Mouse (Mus musculus): ENCODE measurements around the gene Siae. TPM values are rescaled to one million over a fixed set of nuclear protein-coding genes. Genes with fewer than 3 reads are reported as not detected.

Siae gene
- polyA plus RNA-seq, 1 experiment from 2014 or later, result 26.7 TPM

GRCm38 (mm10) chr9:37540226-37540625 lies 15.3 kb upstream of the Siae start:
- TF ChIP-seq CTCF (IDR thresholded peaks at IDR 0.05), result no peak
- ATAC-seq (no peak), DNase-seq (ENCODE audit: low read depth, low spot score) (no peak)
- in situ Hi-C loops (cut with MboI; ENCODE audit: low pct_unique_long_range_greater_than_20kb), result loop anchor here (5.0 kb wide), 1 partner anchor 77 kb away; no protein-coding TSS in a partner anchor
- ChIA-PET CTCF (interaction anchor here (0.8 kb wide), 1 partner anchor 78 kb away, joined by 3 read pairs; no protein-coding TSS in a partner anchor), POLR2A (no interaction called here)
- H3K27me3 ChIP-seq, result no peaks in the 10 kb centered on the region

DNA sequence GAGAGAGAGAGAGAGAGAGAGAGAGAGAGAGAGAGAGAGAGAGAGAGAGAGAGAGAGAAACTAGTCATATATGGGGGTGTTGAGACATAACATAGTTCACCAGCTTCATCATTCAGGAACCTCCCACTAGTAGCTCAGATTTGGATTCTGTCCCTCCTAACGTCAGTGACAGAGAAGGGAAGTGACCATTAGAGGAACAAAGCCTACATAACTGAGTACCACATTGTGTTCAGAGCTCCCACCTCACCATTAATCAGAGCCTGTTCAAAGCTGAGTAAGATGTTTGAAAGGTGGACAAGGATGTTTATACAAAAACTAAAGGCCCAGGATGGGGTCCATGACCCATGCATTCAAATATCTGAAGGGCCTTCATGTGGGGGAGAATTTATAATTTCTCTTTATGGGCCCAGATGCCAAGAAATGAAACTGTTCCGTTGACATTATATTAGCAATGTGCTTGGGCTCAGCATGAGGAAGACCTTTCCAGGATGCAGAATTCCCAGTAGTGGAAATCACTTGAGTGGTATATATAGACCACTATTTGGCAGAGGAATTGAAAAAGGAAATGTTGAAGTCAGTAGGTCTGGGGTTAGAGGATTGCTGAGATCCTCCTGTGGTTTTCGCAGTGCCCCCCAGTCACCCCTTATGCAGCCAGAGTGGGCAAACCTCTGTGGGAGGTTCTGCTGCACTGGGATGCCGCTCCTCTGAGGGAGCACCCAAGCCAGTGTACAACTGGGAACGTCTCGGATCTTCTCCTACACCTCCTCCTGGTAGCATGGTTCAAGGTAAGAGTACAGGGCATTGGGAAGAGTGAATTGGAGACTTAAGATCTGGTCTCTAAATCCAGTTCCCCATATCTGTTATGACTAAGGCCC lies 14.6 kb upstream of the Siae start:
- ATAC-seq, result no peak
- ChIA-PET POLR2A (no interaction called here), CTCF (interaction anchor here (0.8 to 1.4 kb wide), 2 partner anchors 78 kb away, joined by 3 to 5 read pairs; no protein-coding TSS in a partner anchor)
- H3K27me3 ChIP-seq, result no peaks in the 10 kb centered on the region
- in situ Hi-C loops (cut with MboI; ENCODE audit: low pct_unique_long_range_greater_than_20kb), result loop anchor here (5.0 kb wide), 1 partner anchor 76 kb away; no protein-coding TSS in a partner anchor
- DNase-seq (ENCODE audit: low read depth, low spot score), result no peak
- TF ChIP-seq CTCF (IDR thresholded peaks at IDR 0.05), result no peak

- in situ Hi-C loops (cut with MboI; ENCODE audit: low pct_unique_long_range_greater_than_20kb), result loop anchor here (5.0 kb wide), 1 partner anchor 75 kb away; no protein-coding TSS in a partner anchor
- no peak for DNase-seq (ENCODE audit: low read depth, low spot score)
- TF ChIP-seq CTCF (IDR thresholded peaks at IDR 0.05), result no peak
- POLR2A ChIA-PET, result interaction anchor here (0.8 kb wide), 1 partner anchor 73 kb away, joined by 3 read pairs; no protein-coding TSS in a partner anchor
- no peaks in the 10 kb centered on the region for H3K27me3 ChIP-seq
- CTCF ChIA-PET, result interaction anchor here (1.3 to 3.6 kb wide), 3 partner anchors 13 to 79 kb away, joined by 3 to 34 read pairs (median 5); no protein-coding TSS in a partner anchor
- ATAC-seq, result no peak
Measured at GRCm38 (mm10) chr9:37541851-37542642, 13.5 kb upstream of the Siae start.

GRCm38 (mm10) chr9:37543869-37544440 lies 11.5 kb upstream of the Siae start:
- CTCF ChIA-PET, result interaction anchor here (0.7 to 3.6 kb wide), 12 partner anchors 9 to 114 kb away, joined by 3 to 34 read pairs (median 6); partner anchors contain the start of gene Spa17
- peak; percentile 32 for ATAC-seq
- in situ Hi-C loops (cut with MboI; ENCODE audit: low pct_unique_long_range_greater_than_20kb), result loop anchor here (5.0 kb wide), 1 partner anchor 73 kb away; no protein-coding TSS in a partner anchor
- TF ChIP-seq CTCF (IDR thresholded peaks at IDR 0.05), result no peak
- no peak for DNase-seq (ENCODE audit: low read depth, low spot score)
- POLR2A ChIA-PET, result no interaction called here
- H3K27me3 ChIP-seq, result no peaks in the 10 kb centered on the region

DNA sequence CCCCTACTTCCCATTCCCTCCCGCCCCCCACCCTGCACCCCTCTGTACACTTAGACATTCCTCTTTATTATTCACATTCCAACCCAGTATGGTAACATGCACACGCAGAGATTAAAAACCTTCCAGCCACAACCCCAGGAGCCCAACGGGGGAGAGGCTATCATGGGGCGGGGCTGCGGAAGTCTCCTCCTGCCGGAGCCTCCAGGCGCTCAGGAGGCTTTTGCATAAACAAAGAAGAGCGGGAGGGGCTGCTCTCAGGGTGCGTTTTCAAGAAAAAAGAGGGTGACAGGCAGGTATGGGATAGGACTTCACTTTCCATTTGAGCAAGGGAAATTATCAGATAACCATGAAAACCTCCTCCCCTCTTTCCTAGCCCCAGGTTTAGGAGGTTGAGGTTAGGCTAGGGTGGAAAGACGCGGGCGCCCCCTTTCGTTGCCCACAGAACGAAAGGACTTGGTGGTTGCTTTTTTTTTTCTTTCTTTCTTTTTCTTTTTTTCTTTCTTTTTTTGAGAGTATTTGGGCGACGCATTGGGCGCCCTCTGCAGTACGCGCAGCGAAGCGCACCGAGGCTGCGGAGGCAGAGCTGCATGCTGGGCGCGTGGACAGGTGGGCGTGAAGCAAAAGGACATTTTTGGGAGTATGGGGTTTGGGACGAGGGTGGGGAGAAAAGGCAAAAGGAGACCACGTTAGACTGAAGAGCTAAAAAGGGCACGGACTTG lies 10.9 kb upstream of the Siae start:
- DNase-seq (ENCODE audit: low read depth, low spot score) (no peak), ATAC-seq (peak; percentile 86)
- in situ Hi-C loops (cut with MboI; ENCODE audit: low pct_unique_long_range_greater_than_20kb), result loop anchor here (5.0 kb wide), 1 partner anchor 73 kb away; no protein-coding TSS in a partner anchor
- peak; percentile 99 for TF ChIP-seq CTCF (IDR thresholded peaks at IDR 0.05)
- ChIA-PET CTCF (interaction anchor here (0.7 to 3.6 kb wide), 20 partner anchors 8 to 118 kb away, joined by 3 to 34 read pairs (median 4); partner anchors contain the start of genes Msantd2 and Spa17), POLR2A (interaction anchor here (0.6 to 0.7 kb wide), 3 partner anchors 61 to 113 kb away, joined by 3 read pairs; no protein-coding TSS in a partner anchor)
- H3K27me3 ChIP-seq, result no peaks in the 10 kb centered on the region

GRCm38 (mm10) chr9:37545166-37545610 lies 10.3 kb upstream of the Siae start:
- in situ Hi-C loops (cut with MboI; ENCODE audit: low pct_unique_long_range_greater_than_20kb), result no loop called here
- TF ChIP-seq CTCF (IDR thresholded peaks at IDR 0.05), result no peak
- CTCF ChIA-PET, result interaction anchor here (0.7 to 3.6 kb wide), 19 partner anchors 9 to 118 kb away, joined by 3 to 34 read pairs (median 4); partner anchors contain the start of genes Msantd2 and Spa17
- POLR2A ChIA-PET, result interaction anchor here (0.6 to 0.7 kb wide), 3 partner anchors 62 to 114 kb away, joined by 3 read pairs; no protein-coding TSS in a partner anchor
- H3K27me3 ChIP-seq, result no peaks in the 10 kb centered on the region
- no peak for ATAC-seq
- no peak for DNase-seq (ENCODE audit: low read depth, low spot score)

- ChIA-PET CTCF (interaction anchor here (1.1 to 3.6 kb wide), 11 partner anchors 9 to 119 kb away, joined by 3 to 34 read pairs (median 3); partner anchors contain the start of gene Msantd2), POLR2A (no interaction called here)
- no peak for TF ChIP-seq CTCF (IDR thresholded peaks at IDR 0.05)
- DNase-seq (ENCODE audit: low read depth, low spot score) (no peak), ATAC-seq (no peak)
- in situ Hi-C loops (cut with MboI; ENCODE audit: low pct_unique_long_range_greater_than_20kb), result no loop called here
- H3K27me3 ChIP-seq, result no peaks in the 10 kb centered on the region
Measured at GRCm38 (mm10) chr9:37545847-37546452, 9.5 kb upstream of the Siae start.

DNA sequence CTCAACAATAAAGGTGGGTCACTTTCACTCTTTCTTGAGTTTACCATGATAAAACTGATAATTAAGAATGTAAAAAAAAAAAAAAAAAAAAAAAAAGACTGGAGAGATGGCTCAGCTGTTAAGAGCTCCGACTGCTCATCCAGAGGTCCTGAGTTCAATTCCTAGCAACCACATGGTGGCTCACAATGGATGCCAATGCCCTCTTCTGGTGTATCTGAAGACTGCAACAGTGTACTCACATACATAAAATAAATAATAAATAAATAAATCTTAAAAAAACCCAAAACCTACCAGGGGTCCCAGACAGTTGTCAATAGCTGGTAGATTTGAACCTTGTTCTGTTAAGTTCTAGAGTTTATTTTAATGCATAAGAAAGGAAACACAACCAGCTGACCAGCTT lies 8.6 kb upstream of the Siae start:
- TF ChIP-seq CTCF (IDR thresholded peaks at IDR 0.05), result no peak
- ATAC-seq (no peak), DNase-seq (ENCODE audit: low read depth, low spot score) (no peak)
- ChIA-PET POLR2A (no interaction called here), CTCF (interaction anchor here (1.1 to 1.6 kb wide), 7 partner anchors 10 to 116 kb away, joined by 3 to 7 read pairs (median 3); no protein-coding TSS in a partner anchor)
- in situ Hi-C loops (cut with MboI; ENCODE audit: low pct_unique_long_range_greater_than_20kb), result no loop called here
- peaks cover 3% of the 10 kb centered on the region for H3K27me3 ChIP-seq

GRCm38 (mm10) chr9:37550435-37550834 lies 5.1 kb upstream of the Siae start:
- CTCF ChIA-PET, result interaction anchor here (0.9 to 1.1 kb wide), 2 partner anchors 10 to 11 kb away, joined by 3 read pairs; partner anchors contain the start of gene Vsig2
- no peak for TF ChIP-seq CTCF (IDR thresholded peaks at IDR 0.05)
- DNase-seq (ENCODE audit: low read depth, low spot score) (no peak), ATAC-seq (no peak)
- peaks cover 13% of the 10 kb centered on the region for H3K27me3 ChIP-seq
- in situ Hi-C loops (cut with MboI; ENCODE audit: low pct_unique_long_range_greater_than_20kb), result no loop called here
- POLR2A ChIA-PET, result interaction anchor here (1.1 kb wide), 1 partner anchor 20 kb away, joined by 4 read pairs; no protein-coding TSS in a partner anchor
